In genomic region chr14:14702399-14703345, GRCm38 (mm10) we compare ENCODE assay signal across 7 mouse cellular contexts. TPM values are rescaled to one million over a fixed set of nuclear protein-coding genes. Genes with fewer than 3 reads are reported as not detected.
A peak's percentile ranks its signal among the peaks of the same experiment; 100 is the strongest.
DNase-seq lines count a peak whose midpoint lies in the region; ATAC-seq and TF ChIP-seq lines count a peak whose summit lies in the region.

No protein-coding gene starts in this region.

- no peaks in the 10 kb centered on the region for H3K9me3 ChIP-seq in embryonic facial prominence, embryonic 10.5 days
- H3K9me3 ChIP-seq in intestine, postnatal 0 days (ENCODE audit: control insufficient read depth): no peaks in the 10 kb centered on the region
- no peaks in the 10 kb centered on the region for H3K9me3 ChIP-seq in midbrain, embryonic 12.5 days

- intact Hi-C loops in left cerebral cortex, postnatal 4 days (cut with DNase I): no loop called here

- peaks cover 26% of the 10 kb centered on the region for H3K4me1 ChIP-seq in embryonic facial prominence, embryonic 10.5 days
- 0 out of 2 replicates have a peak, but pooled peaks cover 5% of the 10 kb centered on the region for H3K4me1 ChIP-seq in intestine, postnatal 0 days (replicated peaks; ENCODE audit: control insufficient read depth, insufficient read depth, low read length)
- peaks cover 23% of the 10 kb centered on the region for H3K4me1 ChIP-seq in midbrain, embryonic 12.5 days
- peaks cover 4% of the 10 kb centered on the region; the same call in 1 of the 2 replicates for H3K4me1 ChIP-seq in small intestine, adult 2 months (ENCODE audit: control insufficient read depth, insufficient read depth, insufficient read length, low read length)

- peak overlapping the region; percentile 76 for H3K4me2 ChIP-seq in intestine, postnatal 0 days (replicated peaks; ENCODE audit: low read depth)
- H3K4me2 ChIP-seq in midbrain, embryonic 12.5 days (replicated peaks): peak overlapping the region; percentile 66

- peak overlapping the region; percentile 89 for H3K4me3 ChIP-seq in embryonic facial prominence, embryonic 10.5 days
- peak overlapping the region; percentile 63 for H3K4me3 ChIP-seq in intestine, postnatal 0 days (ENCODE audit: low read depth, low read length)
- H3K4me3 ChIP-seq in midbrain, embryonic 12.5 days: peak overlapping the region; percentile 90
- peak overlapping the region; percentile 97 for H3K4me3 ChIP-seq in small intestine, adult 2 months (ENCODE audit: low read depth, low read length)

- H3K27me3 ChIP-seq in embryonic facial prominence, embryonic 10.5 days (replicated peaks; ENCODE audit: low read depth, poor library complexity, severe bottlenecking): no peaks in the 10 kb centered on the region
- no peaks in the 10 kb centered on the region for H3K27me3 ChIP-seq in intestine, postnatal 0 days (replicated peaks; ENCODE audit: control insufficient read depth, insufficient read depth, low read length)
- H3K27me3 ChIP-seq in midbrain, embryonic 12.5 days: no peaks in the 10 kb centered on the region
- H3K27me3 ChIP-seq in small intestine, adult 2 months (ENCODE audit: control insufficient read depth, insufficient read depth, low read length): no peaks in the 10 kb centered on the region

- peak; percentile 98 for ATAC-seq in intestine, postnatal 0 days
- peak; percentile 96 for ATAC-seq in midbrain, embryonic 12.5 days (ENCODE audit: low FRiP score, low read depth)

- peak; percentile 49 for TF ChIP-seq CTCF in intestine, postnatal 0 days (IDR thresholded peaks at IDR 0.05; ENCODE audit: low read depth)
- no peak for TF ChIP-seq CTCF in small intestine, adult 2 months (IDR thresholded peaks at IDR 0.05; ENCODE audit: extremely low read depth, insufficient read length, insufficient replicate concordance, low read depth, low read length)

- peak overlapping the region; percentile 71 for H3K9ac ChIP-seq in intestine, postnatal 0 days (ENCODE audit: low read depth, low read length)
- H3K9ac ChIP-seq in midbrain, embryonic 12.5 days (replicated peaks): peak overlapping the region; percentile 97

- under 1% methylated on average over 84 of the region's 85 CpGs for WGBS in embryonic facial prominence, embryonic 10.5 days
- WGBS in intestine, postnatal 0 days: under 1% methylated on average over 48 of the region's 85 CpGs
- 1% methylated on average over 51 of the region's 85 CpGs for WGBS in midbrain, embryonic 12.5 days
- WGBS in small intestine, adult 2 months: 1% methylated on average over 60 of the region's 85 CpGs

- TF ChIP-seq POLR2A in small intestine, adult 2 months (IDR thresholded peaks at IDR 0.05; ENCODE audit: low read depth, low read length): peak; percentile 93

- peak overlapping the region; percentile 99 for H3K27ac ChIP-seq in embryonic facial prominence, embryonic 10.5 days (replicated peaks)
- peak overlapping the region; percentile 71 for H3K27ac ChIP-seq in intestine, postnatal 0 days (ENCODE audit: low read depth, low read length)
- peak overlapping the region; percentile 99 for H3K27ac ChIP-seq in midbrain, embryonic 12.5 days (replicated peaks)
- H3K27ac ChIP-seq in small intestine, adult 2 months (ENCODE audit: insufficient read depth, low read depth, low read length): peak overlapping the region; percentile 68

- DNase-seq in adrenal gland, postnatal 10 days: peak; percentile 95
- DNase-seq in embryonic facial prominence, embryonic 10.5 days (ENCODE audit: low spot score): peak; percentile 96
- peak; percentile 44 for DNase-seq in gonadal fat pad, adult 2 months (ENCODE audit: low read depth)
- DNase-seq in left cerebral cortex, postnatal 4 days: peak; percentile 95

- H3K36me3 ChIP-seq in embryonic facial prominence, embryonic 10.5 days (replicated peaks): peaks cover 11% of the 10 kb centered on the region
- no peaks in the 10 kb centered on the region for H3K36me3 ChIP-seq in intestine, postnatal 0 days (ENCODE audit: control insufficient read depth, insufficient read depth)
- no peaks in the 10 kb centered on the region for H3K36me3 ChIP-seq in midbrain, embryonic 12.5 days
- H3K36me3 ChIP-seq in small intestine, adult 2 months (ENCODE audit: control insufficient read depth, insufficient read depth, low read length): no peaks in the 10 kb centered on the region

RNA-seq across cellular contexts. Expression of gene Slc4a7, which starts 0.6 kb away (rescaled TPM):
- total RNA-seq in adrenal gland, postnatal 10 days (2021): 10 to 100 TPM; 18.1 to 26.3 TPM
- 33.4 and 36.3 TPM in 2 replicates for polyA plus RNA-seq in embryonic facial prominence, embryonic 10.5 days (2016; fragmentation: Nextera tagmentation; extraction: Ambion mirVana)
- polyA plus RNA-seq in gonadal fat pad, adult 2 months (2012; rRNA removed): 5.2 and 5.6 TPM in 2 replicates
- polyA plus RNA-seq in intestine, postnatal 0 days (2015; fragmentation: Nextera tagmentation; extraction: Ambion mirVana): 8.5 and 8.8 TPM in 2 replicates
- 10 to 100 TPM; 56.0 TPM for total RNA-seq in left cerebral cortex, postnatal 4 days (2021)
- 48.8 and 49.9 TPM in 2 replicates for polyA plus RNA-seq in midbrain, embryonic 12.5 days (2016; fragmentation: Nextera tagmentation; extraction: Ambion mirVana)
- 6.9 and 60.5 TPM in 2 replicates for polyA plus RNA-seq in small intestine, adult 2 months (2012; rRNA removed)

Comparison
In these comparisons a context has a peak if more than half of its experiments do, and no peak if none do; other contexts are left out.
1. Peak in every context shown above with its lines: DNase-seq, ATAC-seq, H3K4me3 ChIP-seq and H3K27ac ChIP-seq.
2. DNase-seq: peak in every context shown above with its lines; median percentile 96 in embryonic facial prominence, embryonic 10.5 days; 95 in adrenal gland, postnatal 10 days; 95 in left cerebral cortex, postnatal 4 days; 44 in gonadal fat pad, adult 2 months.